Mouse (Mus musculus) yolk sac, embryonic 10.5 days (tissue): ENCODE measurements around the gene Xpc.

ENCODE experiments used
- DNase-seq: peaks from one replicate; pipeline ENCODE4 v3.0.0-alpha.2; 2017; ENCODE audit warnings: low spot score

The Xpc gene

GRCm38 (mm10) chr6:91515545-91516449, at the start of gene Xpc, which contains the start of gene Lsm3:
Gene Xpc, minus strand, starts transcription at chr6:91515888.
Gene Lsm3, plus strand, starts transcription at chr6:91515928.
- DNase-seq: peak; percentile 97

- no peak for DNase-seq
Measured at GRCm38 (mm10) chr6:91563031-91563430, 47.3 kb upstream of the Xpc start.

GRCm38 (mm10) chr6:91560186-91560585, 44.5 kb upstream of the Xpc start:
- DNase-seq: no peak

DNA sequence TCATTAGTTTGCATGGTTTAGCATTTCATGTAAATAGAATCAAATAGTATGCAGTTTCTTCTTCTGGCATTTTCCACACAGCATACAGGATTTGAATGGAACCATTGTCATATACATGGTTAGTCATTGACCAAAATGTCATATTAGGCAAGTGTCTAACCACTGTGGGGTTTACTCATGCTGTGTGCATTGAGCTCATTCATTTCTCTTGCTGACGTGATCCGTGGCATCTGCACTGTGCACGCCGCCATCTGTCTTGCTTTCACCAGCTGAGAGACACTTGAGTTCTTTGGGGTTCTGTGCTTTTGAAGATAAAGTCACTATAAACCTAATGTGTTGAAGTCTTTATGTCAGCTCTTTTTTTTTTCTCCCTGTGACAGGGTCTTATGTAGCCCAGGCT, 43.7 kb upstream of the Xpc start:
- DNase-seq: no peak

GRCm38 (mm10) chr6:91558565-91558964, 42.9 kb upstream of the Xpc start:
- no peak for DNase-seq

GRCm38 (mm10) chr6:91552693-91553092, 37.0 kb upstream of the Xpc start:
- no peak for DNase-seq

DNA sequence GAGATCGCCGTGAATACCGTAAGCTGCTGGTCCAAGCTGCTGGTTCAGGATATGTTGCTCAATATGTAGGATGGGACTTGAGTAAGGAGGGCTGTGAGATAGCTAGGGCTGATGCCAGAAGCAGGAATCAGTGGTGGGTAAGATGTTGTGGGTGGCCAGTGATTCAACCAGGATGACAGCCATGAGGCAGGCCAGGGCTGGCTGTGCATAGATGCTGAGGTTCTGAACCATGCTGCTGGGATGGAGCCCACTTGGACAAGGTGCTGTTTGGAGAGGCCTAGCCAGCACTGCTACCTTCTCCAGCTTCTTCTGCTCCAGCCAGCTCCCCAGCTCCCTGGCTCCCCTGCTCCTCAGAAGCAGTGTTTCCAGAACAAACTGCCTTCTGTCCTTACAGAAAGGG, 36.0 kb upstream of the Xpc start:
- no peak for DNase-seq

DNA sequence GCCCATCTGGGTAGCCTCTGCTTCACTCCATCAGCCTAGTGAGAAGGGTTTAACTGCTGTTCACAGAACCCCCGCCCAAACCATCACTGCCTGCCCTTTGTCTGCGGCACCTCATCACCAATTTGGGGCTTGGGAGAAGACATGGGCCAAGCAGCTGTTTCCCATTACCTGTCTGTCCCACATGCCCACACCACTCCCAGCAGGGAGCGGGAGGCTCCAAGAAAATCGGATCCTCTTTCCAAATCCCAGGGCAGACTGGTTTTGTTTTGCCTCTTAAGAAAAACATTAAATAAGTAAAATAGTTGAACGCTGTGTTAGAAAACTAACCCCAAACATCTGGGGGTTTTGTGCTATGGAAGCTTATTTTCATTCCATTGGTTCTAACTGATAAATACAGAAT, 33.9 kb upstream of the Xpc start:
- DNase-seq: no peak

- DNase-seq: no peak
Measured at GRCm38 (mm10) chr6:91547313-91547712, 31.6 kb upstream of the Xpc start.

DNA sequence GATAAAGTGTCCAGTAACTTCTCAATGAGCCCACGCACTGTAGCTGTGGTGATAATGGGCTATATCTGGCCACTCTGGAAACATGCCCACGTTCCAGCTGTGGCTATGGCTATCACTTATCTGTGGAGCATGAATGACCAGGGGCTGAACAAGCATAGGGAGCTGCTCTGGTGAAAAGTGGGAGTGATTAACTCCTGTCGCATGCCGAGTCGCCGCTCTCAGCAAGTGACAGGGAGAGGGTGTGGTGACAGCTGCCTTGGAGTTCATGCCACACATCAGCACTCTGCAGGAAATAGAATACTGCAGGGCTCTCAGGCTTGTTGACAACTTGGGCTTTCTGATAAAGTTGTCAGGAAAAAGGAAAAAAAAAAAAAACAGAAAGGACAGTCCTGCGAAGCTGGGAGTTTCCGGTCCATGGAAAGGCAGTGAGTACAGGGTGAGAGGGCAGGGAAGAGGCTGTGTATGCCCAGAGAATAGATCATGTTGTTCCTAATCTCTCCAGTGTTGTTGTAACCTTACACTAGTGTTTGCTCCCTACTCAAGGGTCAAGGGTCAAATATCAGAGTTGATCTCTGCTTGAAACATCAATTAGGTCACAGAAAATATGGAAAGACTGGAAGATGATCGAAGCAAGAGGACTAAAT, 30.7 kb upstream of the Xpc start:
- DNase-seq: no peak

- no peak for DNase-seq
Measured at GRCm38 (mm10) chr6:91543056-91543455, 27.4 kb upstream of the Xpc start.

- no peak for DNase-seq
Measured at GRCm38 (mm10) chr6:91541276-91541675, 25.6 kb upstream of the Xpc start.

GRCm38 (mm10) chr6:91536047-91536765, 20.5 kb upstream of the Xpc start:
- DNase-seq: no peak

DNA sequence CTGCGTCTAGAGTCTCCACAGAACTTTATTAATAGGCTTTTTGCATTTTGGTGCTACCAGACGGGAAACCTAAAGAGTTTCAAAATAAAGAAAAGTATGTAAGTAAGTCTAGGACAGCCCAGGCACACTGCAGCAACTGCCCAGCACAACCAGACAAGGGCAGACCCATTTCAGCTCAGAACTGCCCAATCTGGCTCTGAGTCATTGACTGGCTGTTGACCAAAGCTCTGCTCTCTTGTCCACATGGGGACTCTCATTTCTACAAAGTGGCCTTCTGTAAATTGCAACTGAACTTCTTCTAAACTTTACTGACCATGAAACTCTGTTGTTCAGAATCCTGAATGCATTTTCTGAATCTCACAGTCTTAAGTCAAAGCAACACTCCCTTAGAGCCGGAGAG, 19.5 kb upstream of the Xpc start:
- no peak for DNase-seq

- DNase-seq: no peak
Measured at GRCm38 (mm10) chr6:91534268-91534667, 18.6 kb upstream of the Xpc start.

- DNase-seq: no peak
Measured at GRCm38 (mm10) chr6:91533771-91534170, 18.1 kb upstream of the Xpc start.

DNA sequence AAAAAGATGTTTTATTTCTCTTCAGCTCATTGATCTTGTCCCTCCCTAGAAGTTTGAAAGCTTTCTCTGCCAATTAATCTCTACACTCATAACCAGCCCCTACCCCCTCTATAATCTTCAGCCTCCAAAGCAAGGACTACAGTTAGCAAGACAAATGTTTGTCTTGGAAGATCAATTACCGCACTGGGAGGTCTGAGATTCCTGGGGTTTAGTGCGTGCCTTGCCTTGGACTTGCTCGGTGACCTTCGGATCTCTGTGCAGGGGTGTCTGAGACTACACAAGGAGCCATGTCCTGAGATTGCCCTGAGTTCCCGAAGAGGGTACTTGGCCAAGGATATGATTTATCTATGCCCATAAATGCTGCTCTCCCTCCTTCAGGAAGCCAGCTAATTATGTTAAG, 17.7 kb upstream of the Xpc start:
- DNase-seq: peak; percentile 35

DNA sequence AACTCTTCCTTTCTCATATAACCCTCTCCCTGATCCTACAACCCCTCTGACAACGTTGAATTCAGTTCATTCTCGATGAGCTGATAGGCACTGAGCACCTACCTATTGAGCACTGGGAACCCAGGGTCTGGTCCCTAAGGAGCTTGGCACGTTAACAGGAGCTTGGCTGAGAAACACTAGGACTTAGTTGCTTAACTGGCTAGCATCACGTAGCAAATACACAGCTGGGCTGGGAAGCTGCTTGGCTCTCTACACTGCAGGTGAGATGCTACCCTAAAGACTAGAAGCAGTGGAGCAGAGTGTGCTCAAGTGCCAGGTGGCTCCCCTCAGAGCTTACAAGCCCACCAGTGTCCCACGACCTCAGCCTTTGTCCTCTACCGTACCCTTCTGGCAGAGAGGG, 17.0 kb upstream of the Xpc start:
- no peak for DNase-seq

DNA sequence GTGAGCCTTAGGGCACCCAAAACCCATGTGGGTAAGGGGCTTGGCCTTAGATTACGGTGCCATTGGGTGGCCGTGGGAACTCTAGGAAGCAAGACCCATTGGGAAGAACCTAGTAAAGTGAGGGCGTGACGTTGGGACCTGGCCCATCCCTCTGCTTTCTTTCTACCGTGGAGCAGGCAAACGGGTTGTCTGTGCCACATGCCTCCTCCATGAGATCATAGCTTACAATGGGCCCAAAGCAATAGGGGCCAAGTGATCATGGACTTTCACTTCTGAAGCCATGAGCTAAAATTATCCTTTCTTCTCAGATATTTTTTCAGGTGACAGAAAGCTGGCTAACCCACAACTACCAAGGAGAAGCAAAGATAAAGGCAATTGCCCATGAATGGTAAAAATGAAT, 15.6 kb upstream of the Xpc start:
- DNase-seq: no peak

GRCm38 (mm10) chr6:91530673-91531072, 15.0 kb upstream of the Xpc start:
- no peak for DNase-seq

DNA sequence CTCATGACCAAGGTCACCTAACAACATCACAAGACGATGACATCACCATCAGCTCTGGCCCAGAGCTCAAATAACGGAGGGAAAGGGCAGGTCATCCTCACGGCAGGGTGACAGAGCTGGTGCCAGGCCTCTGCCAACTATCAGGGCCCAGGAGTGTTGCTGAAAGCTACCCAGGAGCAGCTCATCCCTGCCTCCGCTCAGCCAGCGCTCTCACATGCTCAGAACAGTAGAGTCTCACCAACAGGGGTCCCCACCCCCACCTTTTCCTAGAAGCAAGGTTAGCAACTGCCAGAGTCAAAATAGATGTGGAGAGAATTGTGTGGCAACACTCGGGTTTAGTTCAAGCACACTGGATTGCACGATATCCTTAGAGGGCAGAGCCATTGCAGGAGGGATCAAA, 12.6 kb upstream of the Xpc start:
- DNase-seq: no peak

GRCm38 (mm10) chr6:91527227-91527860, 11.7 kb upstream of the Xpc start:
- peak; percentile 29 for DNase-seq
